Mouse (Mus musculus) regulatory T cell (primary cell): ENCODE results near the gene Gfap.

Experiments
- in situ Hi-C: fragments of 300-600 bp; cut with MboI, MseI; formaldehyde crosslinking; loops from one replicate; pipeline ENCODE4 v1.15.1; 2025; ENCODE audit warnings: high pct_unique_total_duplicates

Gfap gene

DNA sequence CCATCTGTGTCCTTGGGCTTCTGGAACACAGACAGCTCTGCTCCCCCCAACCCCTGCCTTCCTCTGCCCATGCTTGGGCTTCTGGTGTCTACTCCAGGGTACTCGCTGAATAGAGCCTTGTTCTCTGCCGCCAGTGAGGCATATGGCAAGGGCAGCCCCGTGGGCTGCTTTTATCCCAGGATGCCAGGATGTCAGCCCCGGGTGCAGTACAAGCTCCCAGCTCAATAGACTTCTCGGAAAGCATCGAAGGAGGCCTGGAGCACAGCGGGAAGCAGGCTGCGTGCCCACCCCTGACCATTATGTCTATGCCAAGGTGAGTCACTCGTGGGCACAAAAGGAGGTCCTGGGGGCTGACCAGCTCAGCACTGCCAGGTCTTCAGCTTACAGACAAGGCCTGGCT is 2.3 kb downstream of the Gfap start:
- in situ Hi-C loops: loop anchor here (5.0 kb wide), 1 partner anchor 94 kb away; no protein-coding TSS in a partner anchor

DNA sequence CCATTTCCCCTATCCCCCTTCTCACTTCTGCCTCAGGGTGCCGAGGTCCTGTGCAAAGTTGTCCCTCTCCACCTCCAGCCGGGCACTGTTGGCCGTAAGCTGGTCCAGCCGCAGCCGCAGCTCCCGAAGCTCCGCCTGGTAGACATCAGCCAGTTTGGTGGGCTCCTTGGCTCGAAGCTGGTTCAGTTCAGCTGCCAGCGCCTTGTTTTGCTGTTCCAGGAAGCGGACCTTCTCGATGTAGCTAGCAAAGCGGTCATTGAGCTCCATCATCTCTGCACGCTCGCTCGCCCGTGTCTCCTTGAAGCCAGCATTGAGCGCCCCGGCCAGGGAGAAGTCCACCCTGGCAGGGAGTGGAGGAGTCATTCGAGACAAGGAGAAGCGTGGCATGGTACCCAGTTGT is 4.1 kb downstream of the Gfap start:
- in situ Hi-C loops: loop anchor here (5.0 kb wide), 1 partner anchor 96 kb away; no protein-coding TSS in a partner anchor

DNA sequence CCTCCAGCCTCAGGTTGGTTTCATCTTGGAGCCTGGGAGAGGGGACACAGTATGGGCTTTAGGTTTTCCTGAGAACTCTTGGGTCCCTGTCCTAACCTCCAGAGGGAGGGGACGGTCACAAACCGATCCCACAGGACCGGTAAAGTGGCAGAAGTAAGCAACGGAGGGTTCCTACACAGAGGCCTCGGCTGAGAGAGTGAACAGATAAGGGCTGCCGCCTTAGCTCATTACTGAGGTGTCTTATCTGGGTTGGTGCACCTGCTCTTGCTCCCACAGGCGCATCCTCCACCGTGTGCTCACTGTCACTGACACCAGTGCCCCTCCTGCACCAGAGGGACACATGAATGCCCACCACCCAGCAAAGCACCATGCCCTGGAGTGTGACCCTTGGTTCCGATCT is 4.9 kb downstream of the Gfap start:
- in situ Hi-C loops: loop anchor here (5.0 kb wide), 1 partner anchor 97 kb away; no protein-coding TSS in a partner anchor

DNA sequence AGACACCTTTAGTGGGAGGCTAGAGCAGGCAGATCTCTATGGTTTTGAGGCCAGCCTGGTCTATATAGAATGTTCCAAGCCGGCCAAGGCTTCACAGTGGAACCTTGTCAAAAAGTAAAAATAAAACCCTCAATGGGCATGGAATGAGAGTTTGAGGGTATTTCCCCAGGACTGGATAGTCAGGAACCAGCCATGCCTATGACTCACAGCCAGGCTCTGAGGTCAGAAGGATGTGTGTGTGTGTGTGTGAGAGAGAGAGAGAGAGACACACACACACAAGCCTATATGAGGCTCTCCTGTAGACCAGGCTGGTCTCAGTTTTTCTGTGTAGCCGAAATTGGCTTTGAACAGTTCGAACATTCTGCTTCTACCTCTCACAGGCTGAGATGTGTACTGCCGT is 6.0 kb downstream of the Gfap start:
- in situ Hi-C loops: loop anchor here (5.0 kb wide), 1 partner anchor 98 kb away; no protein-coding TSS in a partner anchor

DNA sequence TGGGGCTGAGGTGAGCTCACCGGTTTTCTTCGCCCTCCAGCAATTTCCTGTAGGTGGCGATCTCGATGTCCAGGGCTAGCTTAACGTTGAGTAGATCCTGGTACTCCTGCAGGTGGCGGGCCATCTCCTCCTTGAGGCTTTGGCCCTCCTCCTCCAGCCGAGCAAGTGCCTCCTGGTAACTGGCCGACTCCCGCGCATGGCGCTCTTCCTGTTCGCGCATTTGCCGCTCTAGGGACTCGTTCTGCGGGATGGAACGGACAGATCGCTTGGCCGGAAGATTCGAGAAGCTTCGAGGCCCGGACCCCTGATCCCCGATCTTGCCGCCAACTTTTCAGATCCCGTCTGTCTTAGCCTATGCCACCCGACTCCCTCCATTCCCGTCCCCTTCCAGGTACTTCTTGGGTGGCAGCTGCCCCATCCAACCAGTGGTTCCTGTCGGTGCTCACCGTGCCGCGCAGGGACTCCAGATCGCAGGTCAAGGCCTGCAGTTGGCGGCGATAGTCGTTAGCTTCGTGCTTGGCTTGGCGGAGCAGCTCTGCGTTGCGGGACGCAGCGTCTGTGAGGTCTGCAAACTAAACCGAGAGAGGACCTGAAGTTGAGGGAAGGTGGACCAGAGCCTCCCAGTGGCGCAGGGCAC is 7.6 kb downstream of the Gfap start:
- in situ Hi-C loops: no loop called here

DNA sequence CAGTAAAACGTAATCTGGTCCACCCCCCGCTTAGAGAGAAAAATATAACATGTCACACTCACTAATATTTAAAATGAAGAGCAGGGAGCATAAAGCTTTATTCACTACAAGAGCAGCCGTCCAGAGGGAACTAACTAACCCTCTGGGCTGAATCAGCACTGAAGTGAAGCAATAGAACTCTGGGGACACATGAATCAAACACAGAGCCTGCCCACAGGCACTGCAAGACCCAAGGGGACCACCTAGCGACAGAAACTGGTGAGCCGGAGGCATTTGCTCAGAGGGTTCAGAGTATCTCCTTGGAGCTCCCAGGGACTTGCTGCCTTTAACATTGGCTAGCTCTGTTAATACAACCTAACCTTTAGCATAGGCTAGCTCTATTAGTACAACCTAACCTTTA is 10.6 kb downstream of the Gfap start:
- in situ Hi-C loops: no loop called here

DNA sequence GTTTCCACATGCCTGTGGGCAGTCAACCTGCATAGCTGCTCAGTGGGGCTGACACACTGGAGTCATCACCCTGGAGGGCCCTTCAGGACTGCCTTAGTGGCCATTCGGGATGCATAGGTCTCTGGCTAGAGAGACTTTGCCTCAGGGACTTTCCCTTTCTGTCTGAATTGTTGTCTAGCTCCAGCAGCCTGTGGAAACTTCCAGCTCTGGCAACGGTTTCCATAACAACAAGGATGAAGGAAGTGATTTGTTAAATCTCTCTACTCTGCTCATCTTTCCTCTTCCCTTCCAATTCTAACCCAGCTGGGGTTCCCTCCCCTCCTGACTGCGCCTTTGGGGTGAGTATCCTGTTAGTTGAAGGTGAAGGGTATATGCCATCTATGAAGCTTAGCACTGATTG is 12.6 kb downstream of the Gfap start:
- in situ Hi-C loops: loop anchor here (10.0 kb wide), 1 partner anchor 1453 kb away; no protein-coding TSS in a partner anchor

DNA sequence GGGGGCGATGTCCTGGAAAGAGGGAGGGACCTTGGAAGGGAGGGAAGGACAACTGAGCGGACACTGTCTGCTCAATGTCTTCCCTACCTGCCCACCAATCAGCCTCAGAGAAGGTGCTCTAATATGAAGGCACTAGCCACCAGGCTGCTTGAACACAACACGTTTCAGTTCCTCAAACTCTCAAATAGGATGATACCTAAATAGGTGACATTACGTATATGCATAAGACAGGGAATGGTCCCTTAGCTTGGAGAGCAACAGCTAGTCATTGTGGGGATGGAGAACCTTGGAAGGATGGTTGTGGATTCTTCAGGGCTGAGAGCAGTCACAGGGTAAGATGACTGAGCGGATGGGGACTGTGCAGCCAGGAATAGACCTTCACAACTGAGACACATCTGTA is 13.3 kb downstream of the Gfap start:
- in situ Hi-C loops: loop anchor here (10.0 kb wide), 1 partner anchor 1453 kb away; no protein-coding TSS in a partner anchor

DNA sequence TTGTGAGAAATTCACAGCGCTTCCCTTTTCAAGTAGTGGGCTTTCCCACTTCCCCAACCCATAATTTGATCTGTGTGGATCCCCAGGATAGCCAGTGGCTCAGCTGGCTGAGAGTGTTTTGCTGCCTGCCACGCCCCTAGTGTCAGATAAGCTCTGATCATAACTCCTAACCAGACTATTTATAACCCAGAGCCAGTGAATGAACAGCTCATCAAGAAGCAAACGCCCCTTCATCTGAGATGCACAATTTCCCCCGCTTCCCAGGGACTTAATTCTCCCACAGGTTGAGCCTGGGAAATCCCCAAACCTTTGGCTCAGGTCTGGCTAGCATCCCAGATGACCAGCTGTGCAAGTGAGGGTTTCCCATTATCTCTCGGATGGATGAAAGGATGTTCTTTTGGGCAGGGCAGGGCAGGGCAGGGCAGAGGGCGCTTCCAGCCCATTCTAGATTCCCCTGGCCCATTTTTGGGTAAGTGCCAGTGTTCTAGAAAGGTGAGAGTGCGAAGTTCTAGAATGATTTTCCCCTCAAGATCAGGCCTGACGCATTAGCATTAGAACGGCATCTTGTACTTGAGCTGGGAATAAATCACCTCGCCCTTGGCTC is 16.0 kb downstream of the Gfap start, which contains the start of gene Fam187a:
Fam187a (plus strand) TSS at position 554 of the 604 bp plus-strand sequence.
- in situ Hi-C loops: loop anchor here (10.0 kb wide), 1 partner anchor 1450 kb away; no protein-coding TSS in a partner anchor

DNA sequence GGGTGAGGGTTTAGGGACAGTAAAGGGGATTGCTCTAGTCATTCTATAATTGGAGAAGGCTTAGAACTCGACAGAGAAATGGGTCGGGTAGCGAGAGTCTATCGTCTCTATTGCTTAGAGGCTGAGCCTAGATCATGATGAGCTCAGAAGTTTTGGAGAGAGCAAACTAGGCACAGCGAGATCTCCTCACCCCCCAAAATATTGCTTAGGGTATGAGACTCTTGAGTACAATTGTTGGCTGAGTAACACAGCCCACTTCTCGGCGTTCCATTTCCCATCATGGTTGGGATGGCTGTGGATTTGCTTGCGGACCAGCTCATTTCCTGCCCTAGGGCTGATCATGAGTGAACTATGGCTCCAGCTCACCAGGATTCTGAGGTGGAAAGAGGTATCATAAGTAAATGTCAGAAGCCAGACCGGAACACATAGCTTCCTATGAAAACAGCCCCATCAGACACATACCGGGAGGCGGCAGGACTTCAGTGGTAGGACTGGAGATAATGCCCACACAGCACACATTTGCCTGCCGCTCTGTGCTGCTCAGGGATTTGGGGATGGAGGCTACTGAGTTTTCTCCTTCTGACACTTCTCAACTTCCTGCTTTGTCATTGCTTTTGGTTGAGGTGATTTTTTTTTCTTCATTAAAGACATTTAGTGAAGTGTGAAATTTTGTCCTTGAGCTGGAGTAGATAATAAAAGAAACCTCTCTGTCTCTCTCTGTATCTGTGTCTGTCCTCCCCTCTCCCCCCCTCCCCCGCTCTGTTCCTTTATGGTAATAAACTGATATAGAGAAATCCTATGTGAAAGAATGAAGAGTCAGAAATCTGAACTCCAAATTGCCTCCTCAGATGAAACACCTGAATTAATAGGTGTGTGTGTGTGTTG is 19.2 kb downstream of the Gfap start:
- in situ Hi-C loops: loop anchor here (10.0 kb wide), 1 partner anchor 1447 kb away; no protein-coding TSS in a partner anchor

DNA sequence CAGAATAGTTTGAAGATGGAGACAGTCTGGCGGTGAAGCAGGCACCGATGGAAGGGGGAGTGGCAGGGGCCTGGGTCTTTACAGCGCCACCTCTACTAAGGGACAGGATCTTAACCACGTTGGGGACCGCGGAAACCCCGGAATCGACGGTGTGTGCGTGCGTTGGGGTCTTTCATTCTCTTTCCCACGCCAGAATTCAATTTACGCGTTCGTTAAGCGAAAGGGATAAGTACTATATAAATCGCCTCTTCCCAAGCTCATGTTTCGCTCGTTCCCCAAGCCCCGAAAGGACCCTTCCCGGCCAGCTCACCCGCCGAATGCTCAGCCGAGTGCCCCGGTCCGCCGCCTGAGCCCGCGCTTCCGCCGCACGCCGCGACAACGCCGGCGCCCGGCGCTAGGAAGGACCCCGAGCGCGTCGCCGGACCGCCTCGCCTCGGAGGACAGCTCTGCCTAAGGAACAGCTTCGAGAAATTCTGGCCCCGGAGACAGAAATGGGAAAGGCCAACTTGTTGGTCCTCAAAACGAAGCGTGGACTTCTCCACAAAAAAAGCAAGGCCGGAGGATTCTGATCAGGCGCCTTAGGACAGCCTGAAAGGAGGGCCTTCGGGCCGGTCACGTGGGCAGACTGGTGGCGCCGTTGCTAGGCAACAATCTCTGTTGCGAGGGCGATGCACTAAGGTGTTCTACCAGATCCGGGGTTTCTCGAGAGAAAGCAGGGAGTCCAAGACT is 20.0 kb downstream of the Gfap start, which contains the start of the genes Eftud2 and Ccdc103:
Eftud2 (minus strand) TSS at position 401 of the 729 bp plus-strand sequence.
Ccdc103 (plus strand) TSS at position 620 of the 729 bp plus-strand sequence.
- in situ Hi-C loops: loop anchor here (10.0 kb wide), 1 partner anchor 1446 kb away; no protein-coding TSS in a partner anchor

DNA sequence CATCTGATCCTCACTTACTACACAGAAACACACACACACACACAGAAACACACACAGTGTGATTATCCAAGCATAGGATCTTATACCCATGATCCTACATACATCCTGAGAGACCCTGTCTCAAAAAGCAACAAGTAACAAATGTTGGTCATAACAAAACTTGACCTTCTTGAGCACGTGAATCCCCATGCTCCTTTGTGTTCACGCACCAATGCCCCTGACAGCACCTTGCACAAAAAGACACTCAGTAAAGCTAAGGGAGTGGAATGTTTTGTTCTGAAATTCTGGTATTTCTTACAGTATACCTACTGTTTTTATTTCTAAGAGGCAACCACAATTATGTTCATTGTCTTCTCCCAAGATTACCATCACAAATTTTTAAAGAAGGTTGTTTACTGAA is 21.2 kb downstream of the Gfap start:
- in situ Hi-C loops: no loop called here

DNA sequence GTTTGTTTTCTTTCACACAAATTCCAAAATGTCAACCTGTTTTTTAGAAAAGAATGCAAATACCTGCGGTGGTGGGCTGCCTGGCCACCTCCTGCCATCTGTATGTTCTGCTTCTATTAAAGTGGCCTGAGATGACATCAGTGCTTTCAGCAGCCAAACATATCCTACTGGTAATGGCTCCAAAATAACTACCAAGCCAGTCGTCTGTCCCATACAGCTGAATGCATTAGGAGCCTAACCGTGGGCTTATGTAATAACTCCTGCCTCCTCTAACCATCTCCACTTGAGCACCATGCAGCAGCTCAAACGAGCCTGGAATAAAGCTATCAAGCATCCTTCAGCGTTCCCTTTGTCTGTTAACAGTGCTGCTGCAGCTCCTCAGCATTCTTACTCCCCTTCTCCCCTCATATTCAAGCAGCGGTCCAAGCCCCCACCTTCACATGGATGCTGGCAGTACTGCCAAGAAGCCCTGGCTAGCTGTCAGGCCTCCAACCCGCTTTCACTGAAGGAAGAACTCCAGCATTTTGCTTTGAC is 25.8 kb downstream of the Gfap start:
- in situ Hi-C loops: no loop called here

DNA sequence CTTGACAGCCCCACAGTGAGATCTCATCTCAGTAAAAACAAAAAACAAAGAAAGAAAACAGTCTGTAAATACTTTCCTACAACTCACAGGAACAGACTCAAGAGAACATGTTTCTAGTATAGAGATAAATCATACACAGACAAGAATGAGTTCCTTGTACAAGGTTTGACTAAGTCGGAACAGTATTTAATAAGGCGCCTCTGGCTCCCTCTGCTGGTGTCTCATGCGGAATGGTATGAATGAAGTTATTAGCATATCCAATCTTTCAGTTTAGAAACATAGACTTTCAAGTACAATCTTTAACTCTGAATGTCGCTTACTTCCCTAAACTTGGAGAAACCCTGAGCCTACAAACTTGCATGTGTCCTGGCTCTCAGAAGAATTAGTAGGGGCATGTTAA is 36.4 kb downstream of the Gfap start:
- in situ Hi-C loops: no loop called here

DNA sequence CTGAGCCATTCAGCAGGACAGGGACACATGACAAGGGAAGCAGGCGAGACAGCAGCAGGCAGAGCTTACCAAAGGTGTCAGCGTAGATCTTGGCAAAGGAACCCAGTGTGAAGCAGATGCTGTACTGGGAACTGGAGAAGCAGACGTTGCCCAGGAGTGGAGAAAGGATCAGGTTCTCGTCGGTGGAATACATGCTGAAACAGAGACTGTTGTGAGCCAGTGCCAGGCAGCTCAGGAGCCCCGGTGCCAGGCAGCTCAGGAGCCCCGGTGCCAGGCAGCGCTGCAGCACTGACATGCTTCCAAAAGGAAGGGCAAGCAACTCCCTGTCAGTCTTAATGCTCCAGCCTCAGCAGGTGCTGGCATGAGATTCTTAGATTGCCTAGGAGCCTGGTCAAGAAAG is 40.8 kb downstream of the Gfap start:
- in situ Hi-C loops: no loop called here

DNA sequence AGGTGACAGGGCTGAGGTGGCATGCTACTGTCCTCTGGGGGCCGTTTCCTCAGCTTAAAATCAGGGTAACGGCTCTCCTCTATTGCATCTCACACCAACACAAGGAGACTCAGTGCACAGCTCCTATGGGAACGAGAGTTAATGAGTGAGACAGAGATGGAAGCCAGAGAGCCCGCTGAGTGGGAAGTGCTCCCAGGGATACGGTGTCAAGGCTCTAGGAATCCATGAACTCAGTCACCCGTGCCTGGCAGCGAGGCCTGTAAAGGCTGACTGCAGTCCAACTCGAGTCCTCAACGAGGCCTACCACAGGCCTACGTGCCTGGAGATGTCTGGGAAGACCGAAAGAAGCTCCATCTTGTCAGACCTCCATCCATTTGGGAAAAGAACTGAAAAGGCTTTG is 41.8 kb downstream of the Gfap start:
- in situ Hi-C loops: no loop called here

DNA sequence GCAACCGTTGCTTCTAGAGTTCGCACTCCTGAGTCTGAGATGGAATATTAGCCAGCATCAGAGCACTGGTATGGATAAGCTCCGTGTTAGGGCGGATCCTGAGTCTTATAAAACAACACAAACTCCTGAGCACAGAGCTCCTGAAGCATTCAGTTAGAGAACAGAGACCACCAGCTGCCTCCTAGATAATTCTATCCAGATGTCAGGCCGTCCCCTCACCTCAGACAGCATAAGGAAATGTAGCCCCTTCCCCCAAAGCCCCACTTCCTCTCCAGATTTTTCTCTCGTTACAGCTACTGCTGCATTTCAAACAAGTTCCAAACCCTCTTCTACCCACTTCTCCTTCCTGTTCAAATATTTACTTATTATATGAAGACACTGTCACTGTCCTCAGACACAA is 44.8 kb downstream of the Gfap start:
- in situ Hi-C loops: no loop called here

DNA sequence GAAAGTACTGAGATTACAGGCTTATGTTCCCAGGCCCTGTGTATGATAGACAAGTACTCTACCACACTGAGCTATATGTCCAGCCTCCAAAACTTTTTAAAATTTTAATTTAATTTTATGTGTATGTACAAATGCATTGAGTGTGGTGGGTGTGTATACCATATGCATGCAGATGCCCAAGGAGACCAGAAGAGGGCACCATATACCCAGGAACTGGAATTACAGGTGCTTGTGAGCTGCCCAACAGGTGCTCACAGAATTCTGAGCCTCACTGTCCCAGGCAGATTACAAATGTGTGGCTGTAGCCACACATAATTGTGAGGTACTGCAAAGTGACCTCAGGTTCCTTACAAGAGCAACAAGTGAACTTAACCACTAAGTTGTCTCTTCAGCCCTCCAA is 47.0 kb downstream of the Gfap start:
- in situ Hi-C loops: no loop called here

DNA sequence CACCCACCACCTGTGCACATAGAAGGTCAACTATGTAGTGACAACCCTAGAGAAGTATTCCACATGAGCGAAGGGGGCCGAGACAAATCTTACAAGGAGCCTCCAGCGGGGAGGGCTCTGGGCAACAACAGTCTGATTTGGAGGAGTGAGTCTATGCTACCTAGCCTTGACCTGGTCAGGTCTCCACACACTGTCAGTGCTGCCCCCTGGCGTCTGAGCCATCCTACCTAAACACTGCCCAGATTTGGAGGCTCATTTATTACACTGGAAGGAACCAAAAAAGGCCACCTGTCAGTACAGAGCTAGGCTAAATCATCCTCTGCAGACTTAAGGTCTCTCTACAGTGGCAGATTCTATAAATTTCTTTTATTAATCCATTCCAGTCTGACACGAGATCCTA is 48.8 kb downstream of the Gfap start:
- in situ Hi-C loops: no loop called here

DNA sequence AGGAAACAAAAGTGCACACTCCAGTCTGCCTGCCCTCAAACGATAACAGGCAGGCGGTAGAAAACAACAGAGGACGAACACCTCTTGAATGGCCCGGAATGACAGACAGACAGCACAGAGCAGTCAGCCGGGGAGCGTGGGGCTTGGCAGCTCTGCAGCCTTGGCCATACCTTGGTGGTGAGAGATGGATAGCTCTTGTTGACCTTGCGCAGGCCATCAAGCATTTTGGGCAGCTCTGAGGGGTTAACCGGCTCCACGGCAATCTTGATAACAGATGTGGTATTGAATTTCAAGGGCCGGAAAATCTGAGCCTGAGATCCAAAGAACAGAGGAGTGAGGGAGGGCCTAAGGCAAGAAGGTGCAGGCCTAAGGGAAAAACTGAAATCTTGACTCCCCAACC is 54.8 kb downstream of the Gfap start:
- in situ Hi-C loops: no loop called here

DNA sequence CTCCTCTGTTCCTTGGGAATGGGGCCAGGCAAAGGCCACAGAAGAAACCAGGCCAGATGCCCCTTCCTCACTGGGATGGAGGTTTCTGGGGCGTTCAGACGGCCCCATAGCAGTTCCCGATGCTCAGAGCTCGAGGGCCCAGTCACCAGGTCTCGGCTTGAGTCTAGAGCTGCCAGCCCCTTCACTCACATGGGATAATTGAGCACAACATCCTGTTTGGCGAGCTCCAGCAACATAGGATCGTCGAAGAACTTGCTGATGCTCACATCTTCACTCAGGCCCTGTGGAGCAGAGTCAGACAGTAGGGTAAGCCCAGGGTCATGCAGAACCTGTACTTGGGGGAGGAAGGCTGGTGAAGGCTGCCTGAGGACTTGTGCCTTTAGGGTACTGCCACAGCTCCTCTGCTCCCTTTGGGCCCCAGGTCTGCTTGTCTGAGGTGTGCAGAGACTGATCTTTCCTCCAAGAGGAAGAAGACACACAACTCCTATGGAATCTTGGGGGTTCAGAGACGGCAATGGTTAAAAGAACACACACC is 62.0 kb downstream of the Gfap start:
- in situ Hi-C loops: loop anchor here (10.0 kb wide), 1 partner anchor 1646 kb away; no protein-coding TSS in a partner anchor
